Mouse (Mus musculus) embryo, embryonic 10 days (tissue): Measurements from ENCODE around the gene Rerg.

Experiments
- DNase-seq: peaks from one replicate; pipeline ENCODE4 v3.0.0-alpha.2; 2015; ENCODE audit warnings: low spot score

Gene Rerg

GRCm38 (mm10) chr6:137011187-137011586, 159.1 kb downstream of the Rerg start:
- DNase-seq, result no peak
